Mouse (Mus musculus) midbrain, postnatal 0 days (tissue): Measurements from ENCODE around the gene Rnf13. TPM values are rescaled to one million over a fixed set of nuclear protein-coding genes. Genes with fewer than 3 reads are reported as not detected.

Source experiments
- ATAC-seq: fragments of 200-750 bp; cut with Nextera tagmentation; 2 replicates; pipeline ENCODE4 v1.8.0; 2017; ENCODE audit warnings: moderate number of reproducible peaks, mild to moderate bottlenecking, moderate TSS enrichment, moderate library complexity; ENCODE audit not compliant: low FRiP score
- DNase-seq: peaks from one replicate; pipeline ENCODE4 v3.0.0-alpha.2; 2015; ENCODE audit warnings: low spot score
- H3K27ac ChIP-seq: fragments of 300-500 bp; sonication (generic); 2 replicates; pipeline ENCODE4 v1.5.1; 2014; ENCODE audit warnings: low read depth, mild to moderate bottlenecking, low read length, mixed read lengths
- H3K27me3 ChIP-seq: fragments of 300-500 bp; sonication (generic); 2 replicates; pipeline ENCODE4 v1.6.1; 2014; ENCODE audit warnings: low read length, control low read depth, mixed read lengths; ENCODE audit not compliant: insufficient read depth
- H3K36me3 ChIP-seq: fragments of 300-500 bp; sonication (generic); 2 replicates; pipeline ENCODE4 v1.6.1; 2014; ENCODE audit warnings: low read length, control low read depth, mixed read lengths; ENCODE audit not compliant: insufficient read depth
- H3K4me1 ChIP-seq: fragments of 300-500 bp; sonication (generic); 2 replicates; pipeline ENCODE4 v1.6.1; 2014; ENCODE audit warnings: mild to moderate bottlenecking, control low read depth, antibody characterized with exemption, low read length, mixed read lengths; ENCODE audit not compliant: insufficient read depth
- H3K4me2 ChIP-seq: fragments of 300-500 bp; sonication (generic); 2 replicates; pipeline ENCODE4 v1.6.1; 2014; ENCODE audit warnings: low read depth, mild to moderate bottlenecking, low read length, mixed read lengths; ENCODE audit not compliant: poor library complexity, severe bottlenecking
- H3K4me3 ChIP-seq: fragments of 300-500 bp; sonication (generic); 2 replicates; pipeline ENCODE4 v1.5.1; 2014; ENCODE audit warnings: low read depth, mild to moderate bottlenecking, low read length, moderate library complexity
- H3K9ac ChIP-seq: fragments of 300-500 bp; sonication (generic); replicated peaks from 2 replicates; pipeline ENCODE4 v1.6.1; 2014; ENCODE audit warnings: mild to moderate bottlenecking, low read length, moderate library complexity, mixed read lengths; ENCODE audit not compliant: poor library complexity, severe bottlenecking
- H3K9me3 ChIP-seq: fragments of 300-500 bp; sonication (generic); 2 replicates; pipeline ENCODE4 v1.6.1; 2016; ENCODE audit warnings: low read length, control low read depth
- CTCF ChIP-seq: IDR thresholded peaks from 2 replicates; pipeline ENCODE4 v1.5.1; 2016; ENCODE audit warnings: antibody characterized with exemption, mild to moderate bottlenecking
- WGBS: fragments of 180-500 bp; shearing (Covaris S2); extraction: QIAGEN DNeasy Blood & Tissue Kit; methylation state at CpG from one replicate; pipeline ENCODE4 v1.1.7; 2014; 5-methylcytosine and 5-hydroxymethylcytosine counted together
- polyA plus RNA-seq: library from polyadenylated mRNA; unstranded; fragments of >200 nt; fragmentation: Nextera tagmentation; extraction: Ambion mirVana; gene quantifications from 2 replicates; pipeline ENCODE4 v1.2.1, GENCODE M21; 2015
- total RNA-seq: library from RNA; depleted of rRNA; stranded (reverse); fragments of >200 nt; gene quantifications from 2 replicates; pipeline ENCODE4 v1.2.3, GENCODE M21; 2014; rRNA removed

Gene Rnf13
- total RNA-seq = 48.0 and 56.2 TPM in 2 replicates
- 88.2 and 94.5 TPM in 2 replicates for polyA plus RNA-seq

GRCm38 (mm10) chr3:57735511-57736370 is at the start of gene Rnf13:
TSS of gene Rnf13 (plus strand) at chr3:57736062.
- no peaks in the 10 kb centered on the region for H3K36me3 ChIP-seq
- H3K4me1 ChIP-seq = peaks cover 9% of the 10 kb centered on the region; the same call in 1 of the 2 replicates
- DNase-seq = peak; percentile 97
- no peak; the same call in 1 of the 2 replicates for TF ChIP-seq CTCF
- H3K9me3 ChIP-seq = no peaks in the 10 kb centered on the region
- ATAC-seq = peak; percentile 100
- WGBS = 0% methylated on average over 59 of the region's 59 CpGs
- peak within 1 kb of the TSS; percentile 97 for H3K27ac ChIP-seq
- peak within 1 kb of the TSS; percentile 69 for H3K4me2 ChIP-seq
- H3K9ac ChIP-seq = peak within 1 kb of the TSS; percentile 81
- H3K27me3 ChIP-seq = no peaks in the 10 kb centered on the region
- H3K4me3 ChIP-seq = peak within 1 kb of the TSS; percentile 73

- TF ChIP-seq CTCF = no peak
- H3K27me3 ChIP-seq = no peaks in the 10 kb centered on the region
- no peak overlapping the region for H3K27ac ChIP-seq
- H3K36me3 ChIP-seq = no peaks in the 10 kb centered on the region
- H3K9ac ChIP-seq = no peak overlapping the region
- WGBS = 86% methylated on average over 4 of the region's 4 CpGs
- H3K4me2 ChIP-seq = no peak overlapping the region
- no peak for ATAC-seq
- no peak for DNase-seq
- H3K9me3 ChIP-seq = no peaks in the 10 kb centered on the region
- H3K4me1 ChIP-seq = no peaks in the 10 kb centered on the region
- H3K4me3 ChIP-seq = no peak overlapping the region
These were observed 44.1 kb upstream of the Rnf13 start for GRCm38 (mm10) chr3:57691772-57692171.

GRCm38 (mm10) chr3:57692719-57693118 is 43.1 kb upstream of the Rnf13 start, which contains the start of gene Ankub1:
TSS of gene Ankub1 (minus strand) at chr3:57692799.
- no peaks in the 10 kb centered on the region for H3K9me3 ChIP-seq
- H3K9ac ChIP-seq = no peak within 1 kb of the TSS
- DNase-seq (peak; percentile 11), ATAC-seq (no peak)
- no peaks in the 10 kb centered on the region for H3K36me3 ChIP-seq
- H3K27me3 ChIP-seq = no peaks in the 10 kb centered on the region
- H3K27ac ChIP-seq = no peak within 1 kb of the TSS
- H3K4me2 ChIP-seq = no peak within 1 kb of the TSS
- 29% methylated on average over 2 of the region's 2 CpGs for WGBS
- no peaks in the 10 kb centered on the region for H3K4me1 ChIP-seq
- TF ChIP-seq CTCF = no peak
- H3K4me3 ChIP-seq = no peak within 1 kb of the TSS

- Histone ChIP-seq H3K9ac (no peak overlapping the region), H3K4me2 (no peak overlapping the region), H3K4me1 (no peaks in the 10 kb centered on the region), H3K27ac (no peak overlapping the region), H3K36me3 (no peaks in the 10 kb centered on the region), H3K4me3 (no peak overlapping the region), H3K27me3 (no peaks in the 10 kb centered on the region), H3K9me3 (no peaks in the 10 kb centered on the region)
- no peak for TF ChIP-seq CTCF
- no peak for ATAC-seq
- 95% methylated on average over 4 of the region's 4 CpGs for WGBS
- DNase-seq = no peak
These were observed 39.6 kb upstream of the Rnf13 start for GRCm38 (mm10) chr3:57696249-57696648.

- no peak overlapping the region for H3K4me2 ChIP-seq
- no peaks in the 10 kb centered on the region for H3K27me3 ChIP-seq
- DNase-seq = no peak
- H3K9me3 ChIP-seq = no peaks in the 10 kb centered on the region
- WGBS = 96% methylated on average over 9 of the region's 9 CpGs
- ATAC-seq = no peak
- H3K27ac ChIP-seq = no peak overlapping the region
- H3K4me1 ChIP-seq = no peaks in the 10 kb centered on the region
- no peaks in the 10 kb centered on the region for H3K36me3 ChIP-seq
- no peak overlapping the region for H3K9ac ChIP-seq
- no peak for TF ChIP-seq CTCF
- no peak overlapping the region for H3K4me3 ChIP-seq
These were observed 39.1 kb upstream of the Rnf13 start for GRCm38 (mm10) chr3:57696779-57697178.

GRCm38 (mm10) chr3:57714151-57714550 is 21.7 kb upstream of the Rnf13 start:
- no peak overlapping the region for H3K4me2 ChIP-seq
- no peaks in the 10 kb centered on the region for H3K4me1 ChIP-seq
- H3K9ac ChIP-seq = no peak overlapping the region
- no peak for TF ChIP-seq CTCF
- no peak overlapping the region for H3K4me3 ChIP-seq
- DNase-seq (no peak), ATAC-seq (no peak)
- H3K9me3 ChIP-seq = no peaks in the 10 kb centered on the region
- H3K27ac ChIP-seq = no peak overlapping the region
- WGBS = 91% methylated on average over 6 of the region's 6 CpGs
- no peaks in the 10 kb centered on the region for H3K27me3 ChIP-seq
- H3K36me3 ChIP-seq = no peaks in the 10 kb centered on the region
